Mouse (Mus musculus) heart, embryonic 13.5 days (tissue): ENCODE measurements around the gene Olfr49. TPM values are rescaled to one million over a fixed set of nuclear protein-coding genes. Genes with fewer than 3 reads are reported as not detected.

Experiments
- ATAC-seq: fragments of 200-750 bp; cut with Nextera tagmentation; 2 replicates; pipeline ENCODE4 v1.8.0; 2017; ENCODE audit warnings: moderate TSS enrichment; ENCODE audit not compliant: insufficient number of reproducible peaks, low FRiP score, low TSS enrichment; ENCODE audit errors: extremely low read depth
- H3K27ac ChIP-seq: fragments of 300-500 bp; sonication (generic); replicated peaks from 2 replicates; pipeline ENCODE4 v1.5.1; 2015; ENCODE audit warnings: moderate library complexity, mild to moderate bottlenecking, inconsistent platforms
- H3K27me3 ChIP-seq: fragments of 300-500 bp; sonication (generic); replicated peaks from 2 replicates; pipeline ENCODE4 v1.6.1; 2015; ENCODE audit warnings: mild to moderate bottlenecking, inconsistent platforms
- H3K36me3 ChIP-seq: fragments of 300-500 bp; sonication (generic); 2 replicates; pipeline ENCODE4 v1.6.1; 2015; ENCODE audit warnings: mild to moderate bottlenecking, inconsistent platforms
- H3K4me1 ChIP-seq: fragments of 300-500 bp; sonication (generic); 2 replicates; pipeline ENCODE4 v1.6.1; 2015; ENCODE audit warnings: inconsistent platforms
- H3K4me2 ChIP-seq: fragments of 300-500 bp; sonication (generic); 2 replicates; pipeline ENCODE4 v1.6.1; 2015; ENCODE audit warnings: inconsistent platforms, mild to moderate bottlenecking, moderate library complexity
- H3K4me3 ChIP-seq: fragments of 300-500 bp; sonication (generic); 2 replicates; pipeline ENCODE4 v1.5.1; 2015; ENCODE audit warnings: moderate library complexity, mild to moderate bottlenecking, inconsistent platforms
- H3K9ac ChIP-seq: fragments of 300-500 bp; sonication (generic); 2 replicates; pipeline ENCODE4 v1.6.1; 2015; ENCODE audit warnings: inconsistent platforms, mild to moderate bottlenecking, moderate library complexity
- H3K9me3 ChIP-seq: fragments of 300-500 bp; sonication (generic); 2 replicates; pipeline ENCODE4 v1.6.1; 2016; ENCODE audit warnings: inconsistent platforms
- whole genome bisulfite sequencing: fragments of 180-500 bp; shearing (Covaris S2); methylation state at CpG from one replicate; pipeline ENCODE4 v1.1.7; 2015; ENCODE audit warnings: mixed read lengths; 5-methylcytosine and 5-hydroxymethylcytosine counted together
- polyA plus RNA-seq: library from polyadenylated mRNA; unstranded; fragments of >200 nt; fragmentation: Nextera tagmentation; extraction: Ambion mirVana; gene quantifications from 2 replicates; pipeline ENCODE4 v1.2.1, GENCODE M21; 2015

Gene Olfr49
- polyA plus RNA-seq: not detected in 2 replicates

DNA sequence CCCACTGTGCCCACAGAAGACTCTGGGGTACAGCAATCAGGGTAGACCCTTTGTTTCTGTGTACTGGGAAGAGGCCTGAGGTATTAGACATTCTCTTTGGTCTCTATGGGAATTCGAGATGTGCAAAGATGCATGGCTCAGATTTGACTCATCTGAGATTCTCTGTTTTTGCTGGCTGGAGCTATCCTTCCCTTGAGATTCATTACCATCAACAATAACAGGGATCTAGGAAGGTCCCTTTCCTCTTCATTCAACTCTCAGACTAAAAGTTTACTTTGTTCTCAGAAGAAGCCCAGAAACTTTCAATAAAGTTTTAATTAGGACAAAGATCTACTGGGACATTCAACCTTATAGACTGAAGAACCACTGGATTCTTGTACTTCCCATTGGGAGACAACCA lies at the start of gene Olfr49:
TSS of gene Olfr49 (minus strand) at position 101 of the 400 bp plus-strand sequence.
- H3K4me2 ChIP-seq: no peak within 1 kb of the TSS
- H3K9ac ChIP-seq: no peak within 1 kb of the TSS
- ATAC-seq: no peak
- H3K4me3 ChIP-seq: no peak within 1 kb of the TSS
- H3K4me1 ChIP-seq: no peaks in the 10 kb centered on the region
- no peak within 1 kb of the TSS for H3K27ac ChIP-seq
- peaks cover 10% of the 10 kb centered on the region for H3K9me3 ChIP-seq
- 70% methylated on average over 1 of the region's 1 CpGs for WGBS
- no peaks in the 10 kb centered on the region for H3K36me3 ChIP-seq
- H3K27me3 ChIP-seq: peaks cover 15% of the 10 kb centered on the region

DNA sequence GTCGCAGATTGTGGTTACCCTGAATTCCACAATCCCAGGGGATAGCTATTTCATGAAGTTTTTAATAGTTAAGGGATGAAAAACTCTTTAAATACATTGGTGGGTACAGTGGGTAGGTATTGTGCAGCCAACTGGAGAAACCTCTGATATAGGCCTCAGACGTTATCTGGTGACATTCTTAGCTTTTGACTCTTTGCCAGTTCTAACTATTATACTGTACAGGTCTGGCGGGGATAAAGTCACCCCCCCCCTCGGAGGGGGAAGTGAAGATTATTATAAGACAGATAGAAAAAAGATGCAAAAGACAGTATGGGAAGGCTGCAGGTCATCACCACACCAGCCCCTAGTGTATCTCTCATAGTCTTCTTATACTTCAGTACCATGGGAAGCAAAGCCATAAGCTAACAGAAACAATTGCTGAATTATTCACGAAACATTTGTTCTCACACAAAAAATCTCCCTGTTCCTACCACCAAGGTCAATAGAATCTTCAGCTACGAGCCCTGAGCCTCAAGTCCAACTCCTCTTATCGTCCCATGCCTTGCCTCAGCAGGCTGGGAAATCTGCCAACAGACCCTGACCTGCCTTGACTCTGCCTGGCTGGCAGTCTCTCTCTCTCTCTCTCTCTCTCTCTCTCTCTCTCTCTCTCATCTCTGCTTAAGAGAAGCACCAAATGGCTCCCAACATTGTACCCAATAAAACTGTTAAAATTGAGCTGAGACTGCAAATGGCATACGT lies 48.9 kb upstream of the Olfr49 start:
- Histone ChIP-seq H3K9me3 (no peaks in the 10 kb centered on the region), H3K4me2 (peak overlapping the region; percentile 47), H3K9ac (no peak overlapping the region), H3K27ac (peak overlapping the region; percentile 75), H3K4me1 (peaks cover 29% of the 10 kb centered on the region), H3K4me3 (no peak overlapping the region), H3K36me3 (no peaks in the 10 kb centered on the region), H3K27me3 (no peaks in the 10 kb centered on the region)
- 36% methylated on average over 8 of the region's 8 CpGs for WGBS
- peak; percentile 42; the same call in 1 of the 2 replicates for ATAC-seq

DNA sequence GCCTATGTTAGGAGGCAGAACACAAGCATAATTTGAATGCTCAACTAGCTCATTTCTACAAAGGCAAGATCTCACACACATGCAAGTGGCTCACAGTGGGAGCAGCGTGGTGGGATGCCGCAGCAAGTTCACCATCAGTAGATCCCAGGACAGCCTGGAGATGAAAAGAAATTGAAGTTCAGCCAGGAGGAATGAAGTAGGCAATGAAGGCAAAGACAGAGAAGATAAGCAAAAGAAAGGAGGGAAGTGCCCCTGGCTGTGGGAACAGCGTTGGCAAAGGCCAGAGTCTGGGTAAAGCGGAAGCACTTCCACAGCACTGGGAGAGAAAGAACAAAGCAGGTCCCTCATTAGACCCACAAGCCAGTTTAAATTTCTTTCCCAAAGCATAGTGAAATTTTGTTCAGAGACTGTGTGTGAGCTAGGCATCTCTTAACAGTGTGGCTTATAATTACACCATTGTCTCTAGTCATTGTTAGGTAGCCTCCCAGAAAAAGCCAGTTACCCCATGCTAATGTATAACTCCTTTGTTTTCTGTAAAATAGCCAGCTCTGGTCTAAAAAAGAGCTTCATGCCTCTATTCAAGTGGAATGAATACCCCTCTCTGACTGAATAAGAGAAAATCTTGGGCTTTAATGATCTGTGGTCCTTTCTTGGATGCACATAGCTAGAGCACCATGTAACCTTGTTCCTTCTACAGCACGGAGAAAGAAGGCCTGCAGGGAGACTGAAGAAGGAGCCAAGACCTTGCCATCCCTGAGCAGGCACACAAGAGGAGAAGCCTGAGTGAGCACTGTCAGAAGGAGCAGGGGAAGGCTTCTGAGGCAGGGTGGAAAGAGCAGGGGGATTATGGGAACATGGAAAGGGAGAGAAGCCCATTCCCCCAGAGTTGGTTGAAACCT lies 47.7 kb upstream of the Olfr49 start:
- Histone ChIP-seq H3K9me3 (no peaks in the 10 kb centered on the region), H3K27ac (peak overlapping the region; percentile 75), H3K27me3 (no peaks in the 10 kb centered on the region), H3K4me1 (peaks cover 29% of the 10 kb centered on the region), H3K9ac (no peak overlapping the region), H3K4me3 (no peak overlapping the region), H3K36me3 (no peaks in the 10 kb centered on the region), H3K4me2 (no peak overlapping the region)
- no peak for ATAC-seq
- WGBS: 74% methylated on average over 5 of the region's 5 CpGs

DNA sequence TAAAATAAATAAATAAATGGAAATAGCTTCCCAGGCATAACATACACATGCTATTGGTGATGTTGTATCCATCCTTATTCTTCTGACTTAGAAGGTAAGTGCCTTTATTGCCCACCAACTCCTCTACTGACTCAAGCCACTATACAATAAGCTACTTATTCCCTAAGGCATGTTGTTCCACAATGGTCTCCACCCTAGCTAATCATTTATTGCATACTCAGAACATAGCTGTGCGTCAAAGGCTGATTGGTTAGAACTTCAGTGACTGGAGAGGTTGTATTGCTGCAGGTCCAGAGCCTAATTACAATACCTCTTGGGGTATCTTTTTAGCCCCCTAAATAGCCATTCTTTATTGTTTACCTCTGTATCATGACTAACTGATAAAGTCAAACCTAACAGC lies 46.4 kb upstream of the Olfr49 start:
- 92% methylated on average over 1 of the region's 1 CpGs for WGBS
- Histone ChIP-seq H3K4me2 (no peak overlapping the region), H3K9ac (no peak overlapping the region), H3K4me1 (peaks cover 28% of the 10 kb centered on the region), H3K9me3 (no peaks in the 10 kb centered on the region), H3K27ac (no peak overlapping the region), H3K36me3 (no peaks in the 10 kb centered on the region), H3K4me3 (no peak overlapping the region), H3K27me3 (no peaks in the 10 kb centered on the region)
- no peak for ATAC-seq

DNA sequence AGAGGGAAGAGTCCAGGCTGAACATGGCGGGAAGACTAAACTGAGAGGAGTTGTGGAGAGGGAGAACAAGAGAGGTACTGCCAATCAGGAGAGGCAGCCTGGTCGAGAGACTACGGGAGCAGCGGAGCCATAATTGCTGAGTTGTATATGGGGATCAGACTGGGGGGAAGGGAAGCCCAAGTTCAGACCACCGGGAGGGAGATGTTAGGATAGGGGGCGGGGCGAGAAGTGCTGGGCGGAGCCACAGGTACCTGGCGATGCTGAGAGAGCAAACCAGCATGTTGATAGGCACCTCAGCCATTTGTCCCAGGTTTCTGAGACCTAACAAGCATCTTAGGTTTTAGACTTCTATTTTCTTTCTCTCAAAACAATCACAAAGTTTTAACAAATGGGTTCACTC lies 44.5 kb upstream of the Olfr49 start:
- H3K9me3 ChIP-seq: no peaks in the 10 kb centered on the region
- H3K9ac ChIP-seq: no peak overlapping the region
- H3K27me3 ChIP-seq: no peaks in the 10 kb centered on the region
- H3K4me1 ChIP-seq: peaks cover 22% of the 10 kb centered on the region
- H3K4me3 ChIP-seq: no peak overlapping the region
- 38% methylated on average over 9 of the region's 9 CpGs for WGBS
- H3K27ac ChIP-seq: no peak overlapping the region
- H3K4me2 ChIP-seq: no peak overlapping the region
- ATAC-seq: no peak
- no peaks in the 10 kb centered on the region for H3K36me3 ChIP-seq

DNA sequence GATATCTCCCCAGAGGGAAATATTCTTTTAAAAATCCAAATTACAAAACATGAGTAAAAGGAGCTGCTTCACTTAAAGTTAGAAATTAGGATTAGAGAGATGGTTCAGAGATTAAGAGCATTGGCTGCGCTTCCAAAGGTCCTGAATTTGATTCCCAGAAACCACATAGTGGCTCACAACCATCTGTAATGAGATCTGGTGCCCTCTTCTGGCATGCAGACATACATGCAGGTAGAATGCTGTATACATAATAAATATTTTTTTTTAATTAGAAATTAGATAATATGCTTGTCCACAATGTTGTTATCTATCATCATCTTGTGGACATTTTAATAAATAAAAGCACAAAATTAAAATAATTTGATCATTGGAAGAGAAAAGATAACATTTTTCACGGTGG lies 43.8 kb upstream of the Olfr49 start:
- no peak overlapping the region for H3K4me2 ChIP-seq
- no peak overlapping the region for H3K9ac ChIP-seq
- WGBS: 75% methylated on average over 2 of the region's 2 CpGs
- no peaks in the 10 kb centered on the region for H3K9me3 ChIP-seq
- no peak overlapping the region for H3K4me3 ChIP-seq
- no peaks in the 10 kb centered on the region for H3K36me3 ChIP-seq
- ATAC-seq: no peak
- H3K27me3 ChIP-seq: no peaks in the 10 kb centered on the region
- peaks cover 16% of the 10 kb centered on the region for H3K4me1 ChIP-seq
- no peak overlapping the region for H3K27ac ChIP-seq

DNA sequence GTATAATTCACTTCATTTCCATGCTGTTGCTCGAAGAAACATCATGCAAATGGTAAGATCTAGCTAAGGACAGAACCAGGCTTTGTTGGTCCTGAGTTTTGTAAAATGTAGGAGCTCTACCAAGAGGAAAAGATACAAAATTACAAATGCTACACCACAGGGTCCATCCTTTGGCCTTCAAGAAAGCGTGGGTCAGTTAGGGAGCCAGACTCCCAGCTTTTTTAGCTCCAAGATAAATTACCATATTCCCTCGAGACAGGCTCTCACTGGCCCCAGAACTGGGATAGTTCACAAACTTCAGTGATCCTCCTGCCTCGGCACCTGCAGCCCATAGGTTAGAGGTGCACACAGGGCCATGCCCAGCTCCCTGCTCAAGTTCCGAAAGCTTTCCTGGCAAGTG lies 39.7 kb upstream of the Olfr49 start:
- WGBS: 62% methylated on average over 5 of the region's 5 CpGs
- no peak for ATAC-seq

DNA sequence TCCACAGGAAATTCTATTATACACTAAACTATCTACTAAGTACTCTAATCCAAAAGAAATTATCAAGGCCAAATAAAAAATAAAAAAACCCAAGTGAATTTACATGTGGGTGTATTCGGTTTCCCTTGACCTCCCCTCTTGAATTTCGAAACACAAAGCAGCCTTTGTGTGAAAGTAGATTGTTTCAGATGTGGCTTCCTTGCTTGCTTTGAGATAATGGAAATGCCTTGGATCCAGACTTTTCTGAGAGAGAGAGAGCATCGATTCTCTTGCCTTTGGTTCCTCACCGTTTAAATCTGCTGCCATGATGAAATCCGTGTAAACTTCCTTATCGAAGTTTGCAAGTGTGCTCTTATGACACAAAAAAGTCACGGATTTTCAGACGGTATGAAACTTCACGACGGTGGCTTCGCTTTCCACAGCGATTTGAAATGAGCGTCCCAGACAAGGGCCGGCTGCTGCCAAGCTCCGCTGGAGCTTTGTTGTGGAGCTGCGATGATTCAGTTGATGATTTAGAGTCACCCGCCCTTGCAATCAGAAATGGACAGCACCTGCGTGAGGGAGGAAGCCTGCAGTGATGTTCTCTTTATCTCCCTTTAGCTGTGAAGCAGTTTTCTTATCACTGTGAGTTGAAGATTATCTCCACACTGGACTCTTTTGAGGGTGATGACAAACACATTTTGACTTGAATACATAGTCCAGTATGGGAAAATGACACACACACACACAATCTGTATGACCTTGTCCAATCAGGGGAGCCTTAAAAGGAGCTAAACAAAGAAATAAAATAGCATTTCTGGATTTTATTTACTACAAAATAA lies 37.0 kb upstream of the Olfr49 start:
- H3K4me1 ChIP-seq: peaks cover 3% of the 10 kb centered on the region; the same call in 1 of the 2 replicates
- H3K36me3 ChIP-seq: no peaks in the 10 kb centered on the region
- H3K9me3 ChIP-seq: peaks cover 8% of the 10 kb centered on the region
- ATAC-seq: no peak
- no peaks in the 10 kb centered on the region for H3K27me3 ChIP-seq
- H3K4me3 ChIP-seq: no peak overlapping the region
- 53% methylated on average over 18 of the region's 18 CpGs for WGBS
- no peak overlapping the region for H3K27ac ChIP-seq
- no peak overlapping the region for H3K9ac ChIP-seq
- H3K4me2 ChIP-seq: 0 out of 2 replicates have a peak overlapping the region, but pooled peaks have one; percentile 2

More for the DNA sequence above, 39.7 kb upstream of the Olfr49 start:
- Histone ChIP-seq H3K27me3 (no peaks in the 10 kb centered on the region), H3K9me3 (peaks cover 8% of the 10 kb centered on the region), H3K27ac (no peak overlapping the region), H3K4me1 (peaks cover 3% of the 10 kb centered on the region; the same call in 1 of the 2 replicates), H3K4me2 (no peak overlapping the region), H3K9ac (no peak overlapping the region), H3K4me3 (no peak overlapping the region), H3K36me3 (no peaks in the 10 kb centered on the region)

DNA sequence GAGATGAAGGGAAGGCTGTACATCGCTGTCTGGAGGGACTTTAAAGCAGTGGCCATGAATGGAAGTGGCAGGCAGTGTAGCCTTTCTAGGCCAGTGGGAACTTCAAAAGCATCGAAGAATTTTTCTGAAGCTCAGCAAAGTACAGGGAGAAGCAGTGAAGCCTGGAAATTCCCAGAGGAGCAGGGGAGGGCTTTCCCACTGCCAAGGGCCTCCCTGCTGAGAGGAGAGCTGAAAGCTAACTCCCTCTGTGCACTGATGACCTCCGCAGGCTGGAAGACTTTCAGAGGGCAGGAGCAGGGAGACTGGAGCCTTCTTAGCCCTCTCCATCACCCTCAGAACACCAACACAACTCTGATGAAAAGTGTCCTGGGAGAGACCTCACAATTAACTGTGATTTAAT lies 27.0 kb upstream of the Olfr49 start:
- no peaks in the 10 kb centered on the region for H3K36me3 ChIP-seq
- H3K9ac ChIP-seq: no peak overlapping the region
- no peak overlapping the region for H3K27ac ChIP-seq
- H3K9me3 ChIP-seq: no peaks in the 10 kb centered on the region
- no peak overlapping the region for H3K4me3 ChIP-seq
- no peaks in the 10 kb centered on the region for H3K4me1 ChIP-seq
- H3K27me3 ChIP-seq: peaks cover 10% of the 10 kb centered on the region; the same call in 1 of the 2 replicates
- WGBS: 35% methylated on average over 3 of the region's 3 CpGs
- no peak overlapping the region for H3K4me2 ChIP-seq
- ATAC-seq: no peak

DNA sequence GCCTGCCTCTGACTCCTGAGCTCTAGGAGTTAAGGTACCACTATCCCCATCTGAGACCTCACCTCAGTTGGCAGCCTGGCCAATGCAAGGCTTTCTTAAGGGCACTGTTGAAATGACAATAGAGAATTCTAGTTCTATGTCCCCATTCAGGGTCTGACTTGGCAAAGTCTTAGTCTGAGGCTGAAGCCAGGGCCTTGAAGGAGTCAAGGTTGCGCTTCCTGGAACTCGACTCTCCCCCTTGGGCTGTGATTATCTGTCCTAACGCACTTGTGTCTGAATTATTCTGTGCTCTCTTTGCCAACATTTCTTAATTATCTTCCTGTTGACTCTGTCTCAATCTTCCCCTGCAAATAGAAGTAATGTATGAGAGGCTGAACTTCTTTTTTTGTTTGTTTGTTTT lies 15.9 kb upstream of the Olfr49 start:
- no peaks in the 10 kb centered on the region for H3K36me3 ChIP-seq
- 74% methylated on average over 3 of the region's 3 CpGs for WGBS
- ATAC-seq: no peak

DNA sequence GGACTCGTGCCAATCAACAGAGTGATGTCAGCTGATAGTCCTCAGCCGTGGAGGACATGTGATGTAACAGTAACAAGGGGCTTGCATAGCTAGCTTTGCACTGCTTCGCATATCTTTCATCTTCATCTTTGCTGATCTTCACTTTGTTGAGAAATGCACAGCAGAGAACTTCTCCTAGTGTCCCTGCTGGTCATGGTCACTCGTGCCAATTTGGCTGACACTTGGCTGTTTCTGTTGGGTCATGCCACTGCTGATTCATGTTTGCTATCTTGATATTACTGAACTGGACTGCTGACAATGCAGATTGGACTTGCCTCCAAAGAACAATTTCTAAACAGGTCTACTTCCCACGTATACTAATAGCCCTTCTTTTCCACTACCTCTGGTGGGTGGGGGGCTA lies 15.4 kb upstream of the Olfr49 start:
- H3K4me2 ChIP-seq: no peak overlapping the region
- WGBS: 75% methylated on average over 5 of the region's 5 CpGs
- peaks cover 6% of the 10 kb centered on the region; the same call in 1 of the 2 replicates for H3K9me3 ChIP-seq
- H3K4me1 ChIP-seq: no peaks in the 10 kb centered on the region
- no peak overlapping the region for H3K9ac ChIP-seq
- no peaks in the 10 kb centered on the region for H3K27me3 ChIP-seq
- no peak overlapping the region for H3K4me3 ChIP-seq
- H3K27ac ChIP-seq: no peak overlapping the region
- no peaks in the 10 kb centered on the region for H3K36me3 ChIP-seq
- ATAC-seq: no peak

More for the DNA sequence above, 15.9 kb upstream of the Olfr49 start:
- H3K4me1 ChIP-seq: no peaks in the 10 kb centered on the region
- H3K9me3 ChIP-seq: peaks cover 6% of the 10 kb centered on the region; the same call in 1 of the 2 replicates
- no peak overlapping the region for H3K9ac ChIP-seq
- H3K4me2 ChIP-seq: no peak overlapping the region
- no peak overlapping the region for H3K4me3 ChIP-seq
- no peaks in the 10 kb centered on the region for H3K27me3 ChIP-seq
- no peak overlapping the region for H3K27ac ChIP-seq
